Mouse (Mus musculus) Muller cell, postnatal 12 days (primary cell): ENCODE data around the gene Icosl.
"Not testable (repeated sequence)": the region's sequence is repeated elsewhere in the genome, so short reads cannot be mapped to it uniquely, and the experiment has no call there.

Source experiments
- DNase-seq: peaks from one replicate; pipeline ENCODE4 v3.0.0-alpha.2; 2015; ENCODE audit errors: inconsistent ontology term

The Icosl gene

GRCm38 (mm10) chr10:78074977-78075376, 5.9 kb downstream of the Icosl start:
- no peak for DNase-seq

DNA sequence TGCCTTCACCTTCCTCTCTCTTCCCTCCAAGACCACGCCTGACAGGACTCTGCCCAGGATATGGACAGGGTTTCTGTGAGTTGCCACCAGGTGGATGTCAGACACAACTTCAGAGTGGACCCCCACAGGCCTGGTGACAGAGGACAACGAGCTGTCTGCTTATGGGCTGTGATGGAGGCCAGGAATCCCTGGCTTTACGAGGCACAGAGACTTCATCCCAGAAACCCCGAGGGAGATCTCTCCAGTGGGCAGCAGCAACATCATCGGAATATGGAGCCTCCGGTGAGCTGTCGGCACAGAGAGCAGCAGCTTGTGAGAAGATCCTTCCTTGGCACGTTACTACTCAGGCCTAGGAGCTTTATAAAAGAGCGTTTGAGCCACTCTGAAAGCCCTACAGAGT, 8.8 kb downstream of the Icosl start:
- no peak for DNase-seq

GRCm38 (mm10) chr10:78078276-78078675, 9.2 kb downstream of the Icosl start:
- no peak for DNase-seq

GRCm38 (mm10) chr10:78079955-78080591, 11.0 kb downstream of the Icosl start:
- peak; percentile 38 for DNase-seq

- DNase-seq: no peak
Measured at GRCm38 (mm10) chr10:78084073-78084472, 15.0 kb downstream of the Icosl start.

GRCm38 (mm10) chr10:78085711-78086110, 16.6 kb downstream of the Icosl start:
- DNase-seq: no peak

DNA sequence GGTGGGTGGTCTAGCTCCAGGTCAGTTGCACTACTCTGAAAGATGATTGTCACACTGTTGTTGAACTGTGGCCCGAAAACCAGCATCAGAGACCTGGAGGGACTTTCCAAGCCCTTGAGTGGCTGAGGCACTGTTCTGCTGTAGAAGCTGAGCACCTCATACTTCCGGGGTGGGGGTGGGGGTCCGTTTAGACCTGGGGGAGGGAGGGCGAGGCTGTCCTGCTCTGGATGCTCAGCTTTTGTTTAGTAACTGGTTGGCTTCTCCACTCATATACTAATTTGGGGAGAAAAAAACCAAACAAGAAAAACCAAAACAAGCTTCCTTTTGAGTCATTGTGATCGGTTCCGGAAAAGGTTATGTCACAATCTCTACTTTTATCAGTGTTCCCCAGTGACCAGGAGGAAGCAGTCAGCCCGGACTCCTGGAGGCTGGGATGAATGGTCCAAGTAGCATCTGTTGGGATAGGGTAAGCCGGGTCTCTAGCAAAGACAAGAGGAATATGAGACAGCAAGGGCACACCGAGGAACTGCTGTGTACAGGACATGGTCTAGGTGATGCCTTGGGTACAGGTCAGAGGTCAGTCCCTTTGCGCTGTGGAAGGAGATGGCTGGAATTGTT, 17.5 kb downstream of the Icosl start:
- no peak for DNase-seq

DNA sequence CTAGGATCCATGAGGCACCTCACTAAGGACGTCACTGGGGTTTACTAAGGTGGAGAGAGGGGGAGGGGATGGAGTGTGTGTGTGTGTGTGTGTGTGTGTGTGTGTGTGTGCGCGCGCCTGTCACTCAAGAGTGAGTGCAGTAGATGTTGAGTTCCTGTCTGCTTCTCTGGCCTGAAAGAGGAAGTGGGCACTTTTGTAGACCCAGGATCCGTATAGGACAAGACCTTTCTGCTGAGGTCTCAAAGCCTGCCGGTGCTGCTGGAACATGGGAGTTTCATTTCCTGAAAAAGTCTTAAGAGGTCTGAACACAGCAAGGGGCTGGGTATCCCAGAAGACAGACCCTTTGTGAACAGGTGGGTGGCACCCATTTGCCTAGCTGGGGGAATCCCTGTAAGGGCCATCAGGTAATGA, 18.0 kb downstream of the Icosl start:
- DNase-seq: no peak

DNA sequence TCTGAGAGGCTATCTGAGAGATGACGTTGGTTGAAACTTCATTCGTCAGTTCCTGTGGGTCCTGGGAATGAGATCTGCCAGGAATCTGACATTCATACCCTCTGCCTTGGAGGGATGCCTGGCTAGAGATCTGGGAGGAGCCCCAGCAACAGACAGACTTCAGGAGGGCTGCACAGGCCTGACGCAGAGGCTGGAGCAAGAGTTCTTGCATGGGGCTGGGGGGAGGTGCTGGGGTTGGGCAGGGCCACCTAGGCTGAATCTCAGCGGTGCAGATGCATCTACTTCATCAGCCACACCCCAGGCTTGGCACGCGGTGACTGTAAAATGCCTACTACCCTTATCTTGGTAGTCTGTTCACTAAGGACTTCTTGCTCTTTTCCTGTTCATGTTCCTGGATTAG, 21.1 kb downstream of the Icosl start:
- peak; percentile 24 for DNase-seq

DNA sequence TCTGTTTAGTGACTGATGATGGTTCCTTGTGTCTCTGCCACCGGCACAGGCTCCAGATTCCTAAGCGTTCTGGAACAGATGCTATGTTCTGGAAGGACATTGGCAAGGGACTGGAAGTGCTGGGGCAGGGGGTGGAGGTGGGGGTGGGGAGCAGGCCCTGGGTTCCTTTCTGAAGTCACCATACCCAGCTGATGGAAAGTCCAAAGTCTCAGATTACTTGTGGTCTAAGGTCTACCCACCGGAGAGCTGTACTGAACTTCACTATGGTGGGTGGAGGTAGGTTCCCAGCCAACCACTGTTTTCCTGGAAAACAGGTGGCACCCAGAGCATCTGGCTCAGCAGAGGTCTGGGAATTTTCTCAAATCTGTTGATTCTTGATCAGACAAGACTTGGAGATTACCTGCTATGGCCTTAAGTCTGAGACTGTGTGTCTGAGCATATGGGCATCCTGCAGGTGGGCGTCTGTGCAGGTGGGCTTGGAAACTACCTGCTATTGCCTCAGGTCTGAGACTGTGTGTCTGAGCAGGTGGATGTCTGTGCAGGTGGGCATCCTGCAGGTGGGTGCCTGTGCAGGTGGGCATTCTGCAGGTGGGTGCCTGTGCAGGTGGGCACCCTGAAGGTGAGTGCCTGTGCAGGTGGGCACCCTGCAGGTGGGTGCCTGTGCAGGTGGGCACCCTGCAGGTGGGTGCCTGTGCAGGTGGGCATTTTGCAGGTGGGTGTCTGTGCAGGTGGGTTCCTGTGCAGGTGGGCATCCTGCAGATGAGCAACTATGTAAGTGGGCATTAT, 21.8 kb downstream of the Icosl start:
- no peak for DNase-seq

DNA sequence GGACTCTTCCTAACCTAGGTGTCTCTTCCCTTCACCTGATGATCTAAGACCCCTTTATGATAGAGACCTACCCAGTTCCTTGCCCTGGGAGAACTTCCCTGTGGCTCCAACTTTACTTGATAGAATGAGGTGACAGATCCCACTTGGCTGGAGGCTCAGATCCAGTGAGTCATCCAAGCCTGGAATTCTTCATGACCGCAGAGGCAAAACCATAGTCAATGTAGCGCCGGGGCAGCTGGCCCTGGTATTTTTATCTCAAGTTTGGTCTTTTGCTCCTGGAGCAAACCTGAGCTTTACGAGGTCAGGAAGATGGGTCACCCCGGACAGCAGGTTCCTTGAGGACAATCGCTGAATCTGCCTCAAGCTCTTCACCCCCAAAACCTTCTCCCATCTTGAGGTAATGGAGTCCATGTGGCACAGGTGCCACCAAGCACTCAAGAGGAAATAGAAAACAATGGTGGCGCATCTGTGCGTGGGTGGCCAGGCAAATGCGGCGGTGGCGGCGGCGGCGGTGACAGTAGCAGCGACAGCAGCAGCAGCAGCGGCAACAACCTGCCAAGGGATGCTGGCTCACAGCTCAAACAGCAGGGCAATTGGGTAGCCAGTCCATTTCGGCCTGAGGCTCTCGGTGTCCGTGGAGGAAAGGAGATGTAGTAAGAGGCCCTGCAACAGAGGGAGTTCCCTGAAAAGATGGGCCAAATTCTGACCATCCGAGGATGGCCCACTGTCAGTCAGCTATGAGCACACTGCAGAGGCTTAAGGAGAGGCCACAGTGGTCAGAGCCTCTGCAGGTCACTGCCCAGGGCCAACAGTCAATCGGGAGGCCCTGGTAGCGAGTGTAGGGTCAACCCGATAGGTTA, 23.0 kb downstream of the Icosl start:
- peak; percentile 61 for DNase-seq

DNA sequence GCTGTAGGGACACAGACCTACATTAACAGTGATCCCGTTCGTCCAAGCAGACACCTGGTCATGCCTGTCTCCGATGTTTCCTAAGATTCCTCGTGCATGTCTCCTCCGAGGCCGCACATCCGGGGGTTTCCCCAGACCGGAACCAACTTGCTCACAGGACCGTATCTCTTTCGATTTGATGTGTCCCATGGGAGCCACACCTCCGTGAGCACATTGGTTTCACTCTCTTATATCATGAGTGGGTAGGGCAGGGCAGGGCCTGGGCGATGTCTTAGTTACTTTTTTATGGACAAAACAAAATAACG, 23.6 kb downstream of the Icosl start:
- DNase-seq: no peak

GRCm38 (mm10) chr10:78095221-78095620, 26.1 kb downstream of the Icosl start:
- DNase-seq: no peak

DNA sequence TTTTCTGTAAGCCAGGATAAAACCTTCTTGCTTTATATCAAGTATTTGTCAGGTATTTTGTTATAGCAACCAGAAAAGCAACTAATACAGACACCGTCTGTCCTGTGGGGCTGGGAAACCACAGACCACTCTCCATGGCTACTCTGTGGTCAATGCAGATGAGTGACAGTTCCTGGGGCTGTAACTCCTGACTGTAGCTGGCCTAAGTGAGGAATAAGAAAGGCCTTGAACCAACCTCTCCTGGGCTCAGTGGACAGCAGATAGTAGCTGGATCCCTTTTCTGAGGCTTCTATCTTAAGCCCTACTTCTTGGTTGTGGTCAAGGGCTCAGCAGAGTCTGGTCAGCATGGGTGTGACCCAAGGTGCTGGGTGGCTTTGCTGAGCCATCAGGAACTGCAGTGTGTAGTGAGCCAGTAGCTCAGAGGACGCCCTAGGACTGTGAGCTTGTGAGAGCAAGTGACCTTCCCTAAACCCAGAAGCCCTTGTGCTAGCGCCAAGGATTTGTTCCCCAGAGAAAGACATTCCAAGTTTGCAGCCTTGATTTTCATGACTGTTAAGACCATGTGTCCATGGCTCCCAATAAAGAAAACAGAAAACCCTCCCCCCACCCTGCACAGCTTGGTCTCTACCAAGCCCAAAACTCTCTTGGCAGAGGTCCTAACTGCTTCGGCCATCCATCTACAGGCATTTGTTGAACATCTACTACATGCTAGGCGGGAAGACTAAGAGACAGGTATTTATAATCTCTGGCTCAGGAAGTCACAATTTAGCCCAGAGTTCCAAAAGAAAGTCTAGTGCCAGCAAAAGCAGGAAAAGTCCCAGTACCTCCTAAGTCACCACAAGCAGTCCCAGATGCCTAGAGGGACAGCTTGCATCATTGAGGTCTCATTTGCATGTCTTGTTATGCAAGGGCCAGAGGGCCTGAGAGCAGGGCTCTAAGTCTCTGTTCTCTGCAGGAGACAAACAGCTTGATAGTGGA, 27.1 kb downstream of the Icosl start:
- no peak for DNase-seq

GRCm38 (mm10) chr10:78099860-78100259, 30.8 kb downstream of the Icosl start:
- DNase-seq: not testable (repeated sequence)

GRCm38 (mm10) chr10:78100989-78101780, 32.1 kb downstream of the Icosl start:
- no peak for DNase-seq

DNA sequence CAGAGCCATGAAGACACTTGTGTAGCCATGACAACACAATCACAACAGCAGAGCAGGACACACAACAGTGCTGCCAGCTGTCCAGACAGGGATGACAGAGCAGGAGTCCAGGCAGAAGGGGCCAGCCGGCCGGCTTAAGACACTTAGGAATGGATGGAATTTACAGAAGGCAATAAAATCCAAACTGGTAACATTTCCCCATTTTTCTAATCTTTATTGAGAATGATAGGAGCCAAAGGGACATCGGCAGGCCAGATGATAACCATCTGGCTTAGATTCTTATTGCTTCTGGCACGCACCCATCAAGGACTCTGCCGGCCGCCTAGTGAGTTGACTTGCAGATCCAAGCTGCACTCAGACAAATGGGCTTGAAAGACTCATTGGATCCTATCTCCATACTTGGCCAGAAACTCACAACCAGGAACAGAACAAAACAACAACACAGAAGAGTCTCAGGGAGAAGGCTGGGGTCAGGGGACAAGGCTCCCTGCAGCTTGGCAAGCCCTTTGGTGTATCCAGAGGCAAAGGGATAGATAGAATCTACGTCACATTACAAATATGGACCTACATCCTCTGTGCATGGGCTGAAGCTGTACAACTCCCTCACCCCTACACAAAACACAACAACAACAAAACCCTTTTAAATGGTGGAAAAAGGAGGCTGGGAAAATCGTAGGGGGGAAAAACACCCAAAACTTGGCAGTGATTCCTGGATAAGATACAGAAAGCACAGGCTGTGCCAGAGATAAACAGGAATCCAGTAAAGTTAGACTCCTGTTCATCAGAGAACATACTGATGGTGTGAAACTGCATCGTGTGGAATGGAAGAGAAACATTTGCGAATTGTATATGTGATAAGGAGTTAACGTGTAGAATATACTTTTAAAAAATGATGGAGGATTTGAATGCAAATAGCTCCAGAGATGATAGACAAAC, 35.7 kb downstream of the Icosl start:
- peak; percentile 36 for DNase-seq

GRCm38 (mm10) chr10:78105548-78105947, 36.4 kb downstream of the Icosl start:
- no peak for DNase-seq

- no peak for DNase-seq
Measured at GRCm38 (mm10) chr10:78114521-78115092, 45.5 kb downstream of the Icosl start.
